In genomic region chr5:131429563-131429962, GRCm38 (mm10) we compare ENCODE assay signal across 11 mouse cellular contexts.
DNase-seq lines count a peak whose midpoint lies in the region; ATAC-seq and TF ChIP-seq lines count a peak whose summit lies in the region.
"Had no signal": no experiment of that assay in that cellular context is flagged by ENCODE, and none has a peak within 500 bp of the region (broad histone marks: within the 10 kb centered on the region; RNA-seq: fewer than 3 reads in every experiment).

No protein-coding gene starts in this region.

- no peak overlapping the region for H3K27ac ChIP-seq in kidney, postnatal 0 days
- H3K27ac ChIP-seq in small intestine, adult 2 months (ENCODE audit: insufficient read depth, low read depth, low read length): no peak overlapping the region

- no peaks in the 10 kb centered on the region for H3K27me3 ChIP-seq in kidney, postnatal 0 days (ENCODE audit: insufficient read depth, low read length)
- H3K27me3 ChIP-seq in small intestine, adult 2 months (ENCODE audit: control insufficient read depth, insufficient read depth, low read length): no peaks in the 10 kb centered on the region

- peak; percentile 15 for DNase-seq in embryo, embryonic 10 days (ENCODE audit: low spot score)
- no peak for DNase-seq in embryo, embryonic 9.5 days (ENCODE audit: extremely low spot score)
- no peak for DNase-seq in kidney, postnatal 0 days (ENCODE audit: low spot score)
- no peak for DNase-seq in kidney, postnatal 4 days
- DNase-seq in retina, postnatal 1 day: peak; percentile 26
- DNase-seq in retina, embryonic 14.5 days (ENCODE audit: low spot score): no peak
- no peak for DNase-seq in thymus, postnatal 0 days (ENCODE audit: low spot score)

- TF ChIP-seq POLR2A in small intestine, adult 2 months (IDR thresholded peaks at IDR 0.05; ENCODE audit: low read depth, low read length): no peak

- H3K9ac ChIP-seq in kidney, postnatal 0 days (ENCODE audit: low read depth, low read length): no peak overlapping the region
- H3K9ac ChIP-seq: liver, postnatal 0 days had no signal

- WGBS in kidney, postnatal 0 days: 57% methylated on average over 6 of the region's 6 CpGs
- WGBS in small intestine, adult 2 months: 40% methylated on average over 6 of the region's 6 CpGs

- no peaks in the 10 kb centered on the region for H3K4me1 ChIP-seq in kidney, postnatal 0 days (replicated peaks; ENCODE audit: insufficient read depth, low read length)
- no peaks in the 10 kb centered on the region for H3K4me1 ChIP-seq in small intestine, adult 2 months (ENCODE audit: control insufficient read depth, insufficient read depth, insufficient read length, low read length)

- H3K4me2 ChIP-seq in kidney, postnatal 0 days (ENCODE audit: low read length): no peak overlapping the region
- H3K4me2 ChIP-seq: heart, embryonic 11.5 days had no signal

- H3K36me3 ChIP-seq in kidney, postnatal 0 days (ENCODE audit: insufficient read depth, low read length): no peaks in the 10 kb centered on the region
- no peaks in the 10 kb centered on the region for H3K36me3 ChIP-seq in small intestine, adult 2 months (ENCODE audit: control insufficient read depth, insufficient read depth, low read length)

- no peak for ATAC-seq in kidney, postnatal 0 days (replicated peaks; ENCODE audit: low FRiP score, low read depth)
- ATAC-seq: liver, postnatal 0 days had no signal

- H3K4me3 ChIP-seq in kidney, postnatal 0 days (replicated peaks; ENCODE audit: low read depth, low read length): no peak overlapping the region
- H3K4me3 ChIP-seq in small intestine, adult 2 months (ENCODE audit: low read depth, low read length): no peak overlapping the region
- H3K4me3 ChIP-seq: myocyte had no signal

- peak; percentile 48; the same call in 1 of the 2 replicates for TF ChIP-seq CTCF in kidney, postnatal 0 days (IDR thresholded peaks at IDR 0.05; ENCODE audit: low read depth)
- TF ChIP-seq CTCF in small intestine, adult 2 months (IDR thresholded peaks at IDR 0.05; ENCODE audit: extremely low read depth, insufficient read length, insufficient replicate concordance, low read depth, low read length): peak; percentile 9; the same call in 1 of the 2 replicates

- H3K9me3 ChIP-seq in kidney, postnatal 0 days (replicated peaks; ENCODE audit: low read length): no peaks in the 10 kb centered on the region

Comparison
In these comparisons a context has a peak if more than half of its experiments do, and no peak if none do; other contexts are left out.
1. DNase-seq: peak in embryo, embryonic 10 days (single experiment) and retina, postnatal 1 day (single experiment); none in embryo, embryonic 9.5 days (single experiment), kidney, postnatal 0 days (single experiment), kidney, postnatal 4 days (0 of 2), retina, embryonic 14.5 days (single experiment) and thymus, postnatal 0 days (single experiment).